ENCODE assay signal across 14 mouse cellular contexts in the genomic region with DNA sequence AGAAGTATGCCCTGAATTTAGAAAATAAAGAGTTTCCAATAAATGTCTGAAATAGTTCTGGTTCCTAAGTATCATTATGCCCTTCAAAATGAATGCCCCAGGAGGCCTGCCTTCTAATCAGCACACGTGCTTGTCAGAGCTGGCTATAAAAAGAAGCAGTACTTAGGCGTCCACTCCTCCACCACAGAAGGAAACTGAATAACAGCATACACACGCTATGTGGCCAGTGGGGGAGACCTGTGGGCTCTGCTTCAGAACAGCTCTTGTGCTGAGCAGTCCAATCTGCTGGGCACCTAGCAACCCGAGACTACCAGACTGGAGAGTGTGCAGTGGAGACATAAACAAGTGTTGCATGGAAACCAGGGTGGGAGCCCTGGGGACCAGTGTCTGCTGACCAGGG.
DNase-seq lines count a peak whose midpoint lies in the region; ATAC-seq and TF ChIP-seq lines count a peak whose summit lies in the region.
"Had no signal": no experiment of that assay in that cellular context is flagged by ENCODE, and none has a peak within 500 bp of the region (broad histone marks: within the 10 kb centered on the region; RNA-seq: fewer than 3 reads in every experiment).

No protein-coding gene starts in this region.

- no peak for TF ChIP-seq CTCF in cerebellum, adult 2 months (IDR thresholded peaks at IDR 0.05; ENCODE audit: borderline replicate concordance, insufficient read depth, low read depth, low read length)

- no peak overlapping the region for H3K4me2 ChIP-seq in hindbrain, embryonic 15.5 days
- H3K4me2 ChIP-seq in hindbrain, embryonic 11.5 days (replicated peaks; ENCODE audit: low read depth, low read length): no peak overlapping the region
- H3K4me2 ChIP-seq in neural tube, embryonic 14.5 days (ENCODE audit: low read depth, low read length): no peak overlapping the region
- H3K4me2 ChIP-seq in neural tube, embryonic 15.5 days: no peak overlapping the region
- H3K4me2 ChIP-seq in heart, embryonic 15.5 days: no peak overlapping the region
- no peak overlapping the region for H3K4me2 ChIP-seq in forebrain, embryonic 13.5 days

- H3K9ac ChIP-seq in hindbrain, embryonic 15.5 days: no peak overlapping the region
- no peak overlapping the region for H3K9ac ChIP-seq in hindbrain, embryonic 11.5 days (ENCODE audit: low read depth, low read length)
- H3K9ac ChIP-seq in neural tube, embryonic 14.5 days (replicated peaks; ENCODE audit: low read depth, low read length): no peak overlapping the region
- no peak overlapping the region for H3K9ac ChIP-seq in neural tube, embryonic 15.5 days (replicated peaks)
- no peak overlapping the region for H3K9ac ChIP-seq in heart, embryonic 15.5 days
- no peak overlapping the region for H3K9ac ChIP-seq in forebrain, embryonic 13.5 days

- H3K9me3 ChIP-seq in hindbrain, embryonic 15.5 days: no peaks in the 10 kb centered on the region
- no peaks in the 10 kb centered on the region for H3K9me3 ChIP-seq in hindbrain, embryonic 11.5 days (ENCODE audit: control insufficient read depth, low read length)
- no peaks in the 10 kb centered on the region for H3K9me3 ChIP-seq in neural tube, embryonic 14.5 days (ENCODE audit: control insufficient read depth, low read length)
- no peaks in the 10 kb centered on the region for H3K9me3 ChIP-seq in neural tube, embryonic 15.5 days (replicated peaks)
- H3K9me3 ChIP-seq in heart, embryonic 15.5 days (replicated peaks): no peaks in the 10 kb centered on the region
- H3K9me3 ChIP-seq in forebrain, embryonic 13.5 days (replicated peaks): no peaks in the 10 kb centered on the region

- WGBS in hindbrain, embryonic 15.5 days: 32% methylated on average over 4 of the region's 4 CpGs
- WGBS in hindbrain, embryonic 11.5 days: 45% methylated on average over 4 of the region's 4 CpGs
- WGBS in neural tube, embryonic 14.5 days: 32% methylated on average over 4 of the region's 4 CpGs
- 24% methylated on average over 4 of the region's 4 CpGs for WGBS in neural tube, embryonic 15.5 days
- WGBS in heart, embryonic 15.5 days: 20% methylated on average over 4 of the region's 4 CpGs
- WGBS in cerebellum, adult 2 months: 66% methylated on average over 4 of the region's 4 CpGs
- WGBS in forebrain, embryonic 13.5 days: 23% methylated on average over 4 of the region's 4 CpGs

- no peak overlapping the region for H3K27ac ChIP-seq in hindbrain, embryonic 15.5 days (replicated peaks)
- H3K27ac ChIP-seq in hindbrain, embryonic 11.5 days (ENCODE audit: low read depth, low read length): no peak overlapping the region
- no peak overlapping the region for H3K27ac ChIP-seq in neural tube, embryonic 14.5 days (ENCODE audit: low read depth, low read length)
- H3K27ac ChIP-seq in neural tube, embryonic 15.5 days (replicated peaks): no peak overlapping the region
- peak overlapping the region; percentile 92 for H3K27ac ChIP-seq in heart, embryonic 15.5 days
- no peak overlapping the region for H3K27ac ChIP-seq in cerebellum, adult 2 months (ENCODE audit: insufficient read depth, low read length)
- H3K27ac ChIP-seq in forebrain, embryonic 13.5 days: no peak overlapping the region
- H3K27ac ChIP-seq: macrophage had no signal

- H3K27me3 ChIP-seq in hindbrain, embryonic 15.5 days: no peaks in the 10 kb centered on the region
- H3K27me3 ChIP-seq in hindbrain, embryonic 11.5 days (ENCODE audit: control insufficient read depth, insufficient read depth, low read length): no peaks in the 10 kb centered on the region
- no peaks in the 10 kb centered on the region for H3K27me3 ChIP-seq in neural tube, embryonic 14.5 days (ENCODE audit: control insufficient read depth, insufficient read depth, low read length)
- H3K27me3 ChIP-seq in neural tube, embryonic 15.5 days (replicated peaks): no peaks in the 10 kb centered on the region
- no peaks in the 10 kb centered on the region for H3K27me3 ChIP-seq in heart, embryonic 15.5 days
- no peaks in the 10 kb centered on the region for H3K27me3 ChIP-seq in cerebellum, adult 2 months (ENCODE audit: control insufficient read depth, insufficient read depth, low read length)
- no peaks in the 10 kb centered on the region for H3K27me3 ChIP-seq in forebrain, embryonic 13.5 days
- H3K27me3 ChIP-seq: Patski had no signal

- peaks cover 4% of the 10 kb centered on the region; the same call in 1 of the 2 replicates for H3K4me1 ChIP-seq in hindbrain, embryonic 15.5 days (replicated peaks)
- no peaks in the 10 kb centered on the region for H3K4me1 ChIP-seq in hindbrain, embryonic 11.5 days (replicated peaks; ENCODE audit: control insufficient read depth, insufficient read depth, low read length)
- no peaks in the 10 kb centered on the region for H3K4me1 ChIP-seq in neural tube, embryonic 14.5 days (ENCODE audit: control insufficient read depth, insufficient read depth, low read length)
- peaks cover 4% of the 10 kb centered on the region; the same call in 1 of the 2 replicates for H3K4me1 ChIP-seq in neural tube, embryonic 15.5 days
- peaks cover 45% of the 10 kb centered on the region for H3K4me1 ChIP-seq in heart, embryonic 15.5 days (replicated peaks)
- H3K4me1 ChIP-seq in cerebellum, adult 2 months (ENCODE audit: control insufficient read depth, insufficient read depth, low read length): no peaks in the 10 kb centered on the region; the same call in 1 of the 2 replicates
- peaks cover 8% of the 10 kb centered on the region; the same call in 1 of the 2 replicates for H3K4me1 ChIP-seq in forebrain, embryonic 13.5 days

- no peak for TF ChIP-seq POLR2A in cerebellum, adult 2 months (IDR thresholded peaks at IDR 0.05; ENCODE audit: borderline replicate concordance, insufficient read depth, low read length)

- H3K36me3 ChIP-seq in hindbrain, embryonic 15.5 days: no peaks in the 10 kb centered on the region
- H3K36me3 ChIP-seq in hindbrain, embryonic 11.5 days (ENCODE audit: control insufficient read depth, insufficient read depth, low read length): no peaks in the 10 kb centered on the region
- H3K36me3 ChIP-seq in neural tube, embryonic 14.5 days (ENCODE audit: control insufficient read depth, insufficient read depth, low read length): no peaks in the 10 kb centered on the region
- no peaks in the 10 kb centered on the region for H3K36me3 ChIP-seq in neural tube, embryonic 15.5 days
- H3K36me3 ChIP-seq in heart, embryonic 15.5 days: no peaks in the 10 kb centered on the region
- H3K36me3 ChIP-seq in forebrain, embryonic 13.5 days (ENCODE audit: poor library complexity, severe bottlenecking): no peaks in the 10 kb centered on the region

- no peak overlapping the region for H3K4me3 ChIP-seq in hindbrain, embryonic 15.5 days
- H3K4me3 ChIP-seq in hindbrain, embryonic 11.5 days (ENCODE audit: low read depth, low read length): no peak overlapping the region
- H3K4me3 ChIP-seq in neural tube, embryonic 14.5 days (ENCODE audit: low read depth, low read length): no peak overlapping the region
- H3K4me3 ChIP-seq in neural tube, embryonic 15.5 days (replicated peaks): no peak overlapping the region
- no peak overlapping the region for H3K4me3 ChIP-seq in heart, embryonic 15.5 days
- no peak overlapping the region for H3K4me3 ChIP-seq in cerebellum, adult 2 months (replicated peaks; ENCODE audit: insufficient read depth, low read depth, low read length)
- no peak overlapping the region for H3K4me3 ChIP-seq in forebrain, embryonic 13.5 days
- H3K4me3 ChIP-seq: erythroblast, embryonic 14.5 days had no signal

- DNase-seq in hindbrain, embryonic 11.5 days (ENCODE audit: low spot score): no peak
- peak; percentile 50 for DNase-seq in telencephalon, adult 2 months (ENCODE audit: low read depth, low spot score)
- DNase-seq in cerebellum, adult 2 months: no peak
- DNase-seq: adrenal gland, postnatal 25 days; cerebellum, adult 9-10 months; gastrocnemius, postnatal 36 days had no signal

- ATAC-seq in hindbrain, embryonic 15.5 days (ENCODE audit: low FRiP score, low read depth): peak; percentile 51; the same call in 1 of the 2 replicates
- ATAC-seq in hindbrain, embryonic 11.5 days (ENCODE audit: low FRiP score): no peak
- peak; percentile 46; the same call in 1 of the 2 replicates for ATAC-seq in neural tube, embryonic 14.5 days (ENCODE audit: low read depth)
- no peak for ATAC-seq in neural tube, embryonic 15.5 days (ENCODE audit: low FRiP score)
- ATAC-seq in heart, embryonic 15.5 days (replicated peaks; ENCODE audit: insufficient number of reproducible peaks, insufficient read depth, low FRiP score, low read depth): peak; percentile 89
- no peak for ATAC-seq in forebrain, embryonic 13.5 days
- ATAC-seq: Patski had no signal

Comparison
In these comparisons a context has a peak if more than half of its experiments do, and no peak if none do; other contexts are left out.
1. ATAC-seq: peak in hindbrain, embryonic 15.5 days (single experiment), neural tube, embryonic 14.5 days (single experiment) and heart, embryonic 15.5 days (single experiment); none in hindbrain, embryonic 11.5 days (single experiment), neural tube, embryonic 15.5 days (single experiment) and forebrain, embryonic 13.5 days (single experiment).